Mouse (Mus musculus): ENCODE measurements around the gene Vwce. TPM values are rescaled to one million over a fixed set of nuclear protein-coding genes. Genes with fewer than 3 reads are reported as not detected.

Vwce gene
- total RNA-seq, 2 experiments from 2014 or later = 0.10 TPM; not detected in 1

DNA sequence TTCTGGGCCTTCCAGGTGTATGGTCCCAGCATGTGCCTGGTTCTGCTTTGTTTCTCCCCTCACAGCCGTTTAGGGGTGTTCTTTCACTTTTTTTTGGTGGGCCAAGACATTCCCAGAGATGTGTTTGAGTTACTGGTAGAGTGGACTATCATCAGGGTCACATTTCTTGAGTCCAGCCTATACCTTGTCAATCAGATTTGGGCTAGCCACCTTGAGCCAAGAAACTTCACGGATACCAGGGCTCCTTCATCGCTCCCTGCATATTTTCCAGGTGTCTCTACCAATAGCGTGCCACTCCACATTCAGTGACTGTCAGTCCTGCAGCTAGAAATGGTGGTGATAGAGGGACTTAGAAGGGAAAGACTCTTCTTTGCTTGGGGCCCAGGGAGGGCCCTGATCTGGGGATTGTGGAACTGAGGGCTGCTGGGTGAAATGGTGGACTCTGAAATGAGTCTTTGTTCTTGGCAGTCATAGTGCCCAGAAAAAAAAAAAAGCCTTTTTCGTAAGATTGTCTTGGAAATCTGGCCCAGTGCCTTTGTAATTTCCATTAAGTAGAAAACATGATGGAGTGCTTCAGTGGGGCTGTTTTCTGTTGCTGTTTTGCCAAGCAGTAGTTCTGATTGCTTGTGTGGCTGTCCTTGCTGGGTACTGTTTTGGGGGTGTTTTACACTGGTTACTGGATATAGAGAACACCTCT is 55.6 kb downstream of the Vwce start:
- no peak for ATAC-seq (replicated peaks; ENCODE audit: poor library complexity)

GRCm38 (mm10) chr19:10690336-10690735 is 56.3 kb downstream of the Vwce start:
- no peak for ATAC-seq (replicated peaks; ENCODE audit: poor library complexity)

DNA sequence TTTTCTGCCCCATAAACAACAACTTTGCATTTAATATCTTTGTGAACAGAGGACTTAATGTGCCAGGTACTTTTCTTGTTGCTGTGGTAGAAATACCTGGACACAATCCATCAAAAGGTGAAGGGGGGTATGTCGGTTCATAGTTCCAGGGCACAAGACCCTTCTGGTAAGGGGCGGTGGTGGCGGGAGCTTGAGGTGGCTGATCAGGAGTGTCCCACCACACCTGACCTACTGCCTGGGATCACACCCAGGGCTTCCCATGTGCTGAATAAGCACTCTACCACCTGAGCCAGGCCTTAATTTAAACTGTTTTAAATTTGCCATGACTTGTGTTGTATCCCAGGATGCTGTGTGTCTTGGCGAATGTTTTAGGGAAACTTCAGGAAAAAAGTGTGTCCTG is 57.1 kb downstream of the Vwce start:
- ATAC-seq (replicated peaks; ENCODE audit: poor library complexity) = no peak

DNA sequence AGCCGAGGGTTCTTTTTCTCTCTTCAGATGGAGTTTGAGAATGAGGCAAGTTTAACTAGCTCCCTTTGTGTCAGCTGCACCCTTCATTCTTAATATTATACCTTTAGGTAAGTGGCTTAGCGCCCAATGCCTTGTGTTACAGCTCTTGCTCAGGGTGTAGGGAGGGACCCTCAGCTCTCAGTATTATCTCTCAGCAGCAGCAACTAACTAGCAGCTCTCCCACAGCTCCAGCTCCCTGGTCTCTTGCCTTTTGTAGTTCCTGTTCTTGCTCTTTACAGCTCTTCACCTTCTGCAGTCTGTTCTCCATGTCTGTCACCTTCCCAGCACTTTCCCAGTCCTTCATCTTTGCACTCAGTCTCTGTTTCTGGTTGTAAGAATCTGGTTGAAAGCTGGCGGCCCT is 57.6 kb downstream of the Vwce start:
- ATAC-seq (replicated peaks; ENCODE audit: poor library complexity) = 0 out of 2 replicates have a peak, but pooled peaks have one; percentile 12

GRCm38 (mm10) chr19:10692361-10692760 is 58.3 kb downstream of the Vwce start:
- no peak for ATAC-seq (replicated peaks; ENCODE audit: poor library complexity)

GRCm38 (mm10) chr19:10693926-10694682 is 60.1 kb downstream of the Vwce start:
- peak; percentile 59 for ATAC-seq (replicated peaks; ENCODE audit: poor library complexity)

- ATAC-seq (replicated peaks; ENCODE audit: poor library complexity) = no peak
These were observed 61.8 kb downstream of the Vwce start for GRCm38 (mm10) chr19:10695801-10696200.

GRCm38 (mm10) chr19:10698131-10698991 is 64.3 kb downstream of the Vwce start:
- ATAC-seq (replicated peaks; ENCODE audit: poor library complexity) = peak; percentile 68

- no peak for ATAC-seq (replicated peaks; ENCODE audit: poor library complexity)
These were observed 65.8 kb downstream of the Vwce start for GRCm38 (mm10) chr19:10699851-10700250.

GRCm38 (mm10) chr19:10701013-10701726 is 67.2 kb downstream of the Vwce start:
- ATAC-seq (replicated peaks; ENCODE audit: poor library complexity) = peak; percentile 21; the same call in 1 of the 2 replicates

GRCm38 (mm10) chr19:10702125-10702524 is 68.1 kb downstream of the Vwce start:
- ATAC-seq (replicated peaks; ENCODE audit: poor library complexity) = no peak

DNA sequence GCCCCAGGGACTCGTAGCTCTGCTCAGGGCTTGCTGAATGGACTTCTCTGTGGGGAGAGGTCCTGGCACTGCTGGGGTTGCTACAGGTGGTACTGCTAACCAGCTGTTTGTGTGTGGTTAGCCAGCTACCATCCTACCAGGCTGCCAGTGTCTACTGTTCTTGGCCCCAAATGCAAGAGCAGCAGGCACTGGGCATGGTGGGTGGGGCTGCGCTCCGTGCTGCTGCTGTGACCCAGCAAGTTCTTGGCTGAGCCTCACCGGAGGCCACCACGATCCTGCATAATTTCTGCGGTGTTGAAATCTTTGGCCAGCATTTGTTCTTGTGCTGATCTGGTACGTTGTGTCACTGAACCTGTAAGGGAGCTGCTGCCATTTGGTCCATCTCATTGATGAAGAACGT is 69.5 kb downstream of the Vwce start:
- ATAC-seq (replicated peaks; ENCODE audit: poor library complexity) = peak; percentile 55

- no peak for ATAC-seq (replicated peaks; ENCODE audit: poor library complexity)
These were observed 73.3 kb downstream of the Vwce start for GRCm38 (mm10) chr19:10707087-10707875.

GRCm38 (mm10) chr19:10707881-10708280 is 73.9 kb downstream of the Vwce start:
- ATAC-seq (replicated peaks; ENCODE audit: poor library complexity) = no peak

- ATAC-seq (replicated peaks; ENCODE audit: poor library complexity) = no peak
These were observed 74.9 kb downstream of the Vwce start for GRCm38 (mm10) chr19:10708900-10709299.

DNA sequence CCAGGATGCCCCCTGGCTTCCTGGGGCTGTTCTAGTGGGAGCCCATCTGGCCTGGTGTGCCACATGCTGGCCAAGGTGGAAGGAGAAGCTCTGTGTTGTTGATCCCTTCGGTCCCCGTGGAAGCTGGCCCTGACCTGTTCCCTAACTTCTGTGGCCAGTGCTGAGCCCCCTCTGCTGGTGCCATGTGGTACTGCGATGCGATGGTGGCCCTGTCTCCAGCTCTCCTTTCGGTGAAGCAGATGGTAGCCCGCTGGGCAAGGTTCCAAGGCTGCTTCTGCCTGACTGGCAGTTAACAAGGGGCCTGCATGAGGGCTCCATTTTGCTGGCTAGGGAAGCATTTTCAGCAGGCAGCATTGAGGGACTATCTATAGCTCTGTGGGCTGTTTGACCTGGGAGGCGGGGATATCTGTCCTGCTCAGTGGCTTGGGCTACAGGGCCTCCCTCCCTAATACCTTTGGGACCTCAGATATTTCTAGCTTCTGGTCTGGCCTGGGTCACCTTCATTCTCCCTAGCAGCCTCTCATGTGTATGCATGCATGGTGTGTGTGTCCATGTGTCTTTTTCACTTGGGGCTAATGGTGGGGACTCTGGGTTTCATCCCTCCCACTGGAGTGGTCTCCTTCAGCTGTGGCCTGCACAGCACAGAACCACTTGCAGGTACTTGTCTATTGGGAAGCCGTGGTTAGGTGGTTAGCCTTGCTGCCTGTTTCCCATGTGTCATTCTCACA is 75.5 kb downstream of the Vwce start:
- ATAC-seq (replicated peaks; ENCODE audit: poor library complexity) = peak; percentile 93

DNA sequence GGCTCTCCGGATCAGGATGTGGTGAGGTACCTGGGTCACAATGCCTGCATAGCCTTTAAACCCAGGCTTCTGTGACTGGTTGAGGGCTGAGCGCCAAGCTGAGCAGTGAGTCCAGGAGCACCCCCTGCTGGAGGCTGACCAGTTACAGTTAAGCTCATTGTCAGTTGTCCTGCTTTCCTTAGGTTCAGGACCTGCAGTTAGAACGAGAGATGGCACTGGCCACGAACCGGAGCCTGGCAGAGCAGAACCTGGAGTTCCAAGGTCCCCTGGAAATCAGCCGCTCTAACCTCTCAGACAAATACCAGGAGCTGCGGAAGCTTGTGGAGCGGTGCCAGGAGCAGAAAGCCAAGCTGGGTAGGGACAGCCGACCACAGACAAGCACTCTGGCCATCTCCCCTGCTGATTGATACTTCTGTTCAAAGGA is 76.1 kb downstream of the Vwce start:
- peak; percentile 74 for ATAC-seq (replicated peaks; ENCODE audit: poor library complexity)

GRCm38 (mm10) chr19:10710751-10711150 is 76.7 kb downstream of the Vwce start:
- ATAC-seq (replicated peaks; ENCODE audit: poor library complexity) = no peak

- no peak for ATAC-seq (replicated peaks; ENCODE audit: poor library complexity)
These were observed 78.2 kb downstream of the Vwce start for GRCm38 (mm10) chr19:10712194-10712593.

All from megakaryocyte progenitor cell, adult 5-6 weeks (primary cell).